Mouse (Mus musculus) midbrain, embryonic 11.5 days (tissue): ENCODE measurements around the gene Slc30a5. TPM values are rescaled to one million over a fixed set of nuclear protein-coding genes. Genes with fewer than 3 reads are reported as not detected.

Source experiments
- ATAC-seq: fragments of 200-750 bp; cut with Nextera tagmentation; 2 replicates; pipeline ENCODE4 v1.8.0; 2017; ENCODE audit warnings: moderate TSS enrichment, moderate library complexity; ENCODE audit not compliant: low FRiP score
- DNase-seq: peaks from one replicate; pipeline ENCODE4 v3.0.0; 2015; ENCODE audit warnings: low spot score; ENCODE audit errors: missing footprints
- H3K27ac ChIP-seq: fragments of 300-500 bp; sonication (generic); 2 replicates; pipeline ENCODE4 v1.5.1; 2014; ENCODE audit warnings: low read depth, low read length
- H3K27me3 ChIP-seq: fragments of 300-500 bp; sonication (generic); 2 replicates; pipeline ENCODE4 v1.6.1; 2014; ENCODE audit warnings: mild to moderate bottlenecking, low read length, moderate library complexity, mixed read lengths; ENCODE audit not compliant: control insufficient read depth, insufficient read depth
- H3K36me3 ChIP-seq: fragments of 300-500 bp; sonication (generic); 2 replicates; pipeline ENCODE4 v1.6.1; 2014; ENCODE audit warnings: mild to moderate bottlenecking, low read length, moderate library complexity, mixed read lengths; ENCODE audit not compliant: control insufficient read depth, insufficient read depth
- H3K4me1 ChIP-seq: fragments of 300-500 bp; sonication (generic); 2 replicates; pipeline ENCODE4 v1.6.1; 2014; ENCODE audit warnings: low read length; ENCODE audit not compliant: control insufficient read depth, insufficient read depth
- H3K4me2 ChIP-seq: fragments of 300-500 bp; sonication (generic); 2 replicates; pipeline ENCODE4 v1.6.1; 2014; ENCODE audit warnings: mild to moderate bottlenecking, moderate library complexity
- H3K4me3 ChIP-seq: fragments of 300-500 bp; sonication (generic); 2 replicates; pipeline ENCODE4 v1.5.1; 2014; ENCODE audit warnings: low read depth, low read length
- H3K9ac ChIP-seq: fragments of 300-500 bp; sonication (generic); 2 replicates; pipeline ENCODE4 v1.6.1; 2014; ENCODE audit warnings: low read length
- H3K9me3 ChIP-seq: fragments of 300-500 bp; sonication (generic); 2 replicates; pipeline ENCODE4 v1.6.1; 2016; ENCODE audit warnings: low read length; ENCODE audit not compliant: control insufficient read depth
- WGBS: fragments of 180-500 bp; shearing (Covaris S2); extraction: QIAGEN DNeasy Blood & Tissue Kit; methylation state at CpG from one replicate; pipeline ENCODE4 v1.1.7; 2014; 5-methylcytosine and 5-hydroxymethylcytosine counted together
- polyA plus RNA-seq: library from polyadenylated mRNA; unstranded; fragments of >200 nt; fragmentation: Nextera tagmentation; extraction: Ambion mirVana; gene quantifications from 2 replicates; pipeline ENCODE4 v1.2.1, GENCODE M21; 2014

Slc30a5 gene
- 45.7 and 46.2 TPM in 2 replicates for polyA plus RNA-seq

GRCm38 (mm10) chr13:100832741-100833639 is at the start of gene Slc30a5:
Slc30a5 (minus strand) TSS chr13:100833427.
- peak; percentile 98 for ATAC-seq
- H3K9ac ChIP-seq: peak within 1 kb of the TSS; percentile 93
- H3K4me3 ChIP-seq: peak within 1 kb of the TSS; percentile 98
- WGBS: under 1% methylated on average over 89 of the region's 94 CpGs
- no peaks in the 10 kb centered on the region for H3K9me3 ChIP-seq
- H3K36me3 ChIP-seq: no peaks in the 10 kb centered on the region
- H3K4me1 ChIP-seq: peaks cover 8% of the 10 kb centered on the region; the same call in 1 of the 2 replicates
- H3K4me2 ChIP-seq: peak within 1 kb of the TSS; percentile 49
- no peaks in the 10 kb centered on the region for H3K27me3 ChIP-seq
- peak within 1 kb of the TSS; percentile 80 for H3K27ac ChIP-seq
- peak; percentile 100 for DNase-seq

- Histone ChIP-seq H3K9ac (no peak overlapping the region), H3K36me3 (no peaks in the 10 kb centered on the region), H3K4me3 (no peak overlapping the region), H3K4me1 (no peaks in the 10 kb centered on the region), H3K9me3 (no peaks in the 10 kb centered on the region), H3K27me3 (no peaks in the 10 kb centered on the region), H3K27ac (no peak overlapping the region), H3K4me2 (no peak overlapping the region)
- ATAC-seq: no peak
- no peak for DNase-seq
- 83% methylated on average over 2 of the region's 2 CpGs for WGBS
Measured at GRCm38 (mm10) chr13:100881944-100882343, 48.7 kb upstream of the Slc30a5 start.

GRCm38 (mm10) chr13:100879806-100880205 is 46.6 kb upstream of the Slc30a5 start:
- H3K27me3 ChIP-seq: no peaks in the 10 kb centered on the region
- no peak overlapping the region for H3K4me2 ChIP-seq
- WGBS: 65% methylated on average over 3 of the region's 3 CpGs
- no peak overlapping the region for H3K27ac ChIP-seq
- no peaks in the 10 kb centered on the region for H3K4me1 ChIP-seq
- no peak overlapping the region for H3K9ac ChIP-seq
- H3K9me3 ChIP-seq: no peaks in the 10 kb centered on the region
- DNase-seq (no peak), ATAC-seq (no peak)
- H3K4me3 ChIP-seq: no peak overlapping the region
- H3K36me3 ChIP-seq: no peaks in the 10 kb centered on the region

GRCm38 (mm10) chr13:100879326-100879725 is 46.1 kb upstream of the Slc30a5 start:
- DNase-seq (no peak), ATAC-seq (no peak)
- Histone ChIP-seq H3K4me1 (no peaks in the 10 kb centered on the region), H3K4me2 (no peak overlapping the region), H3K4me3 (no peak overlapping the region), H3K9me3 (no peaks in the 10 kb centered on the region), H3K27me3 (no peaks in the 10 kb centered on the region), H3K9ac (no peak overlapping the region), H3K36me3 (no peaks in the 10 kb centered on the region), H3K27ac (no peak overlapping the region)
- 62% methylated on average over 3 of the region's 3 CpGs for WGBS

- Histone ChIP-seq H3K4me2 (no peak overlapping the region), H3K27ac (no peak overlapping the region), H3K9me3 (no peaks in the 10 kb centered on the region), H3K36me3 (no peaks in the 10 kb centered on the region), H3K4me3 (no peak overlapping the region), H3K4me1 (no peaks in the 10 kb centered on the region), H3K9ac (no peak overlapping the region), H3K27me3 (no peaks in the 10 kb centered on the region)
- ATAC-seq (no peak), DNase-seq (no peak)
- WGBS: 91% methylated on average over 3 of the region's 3 CpGs
Measured at GRCm38 (mm10) chr13:100878264-100878663, 45.0 kb upstream of the Slc30a5 start.

- WGBS: 93% methylated on average over 3 of the region's 3 CpGs
- Histone ChIP-seq H3K36me3 (no peaks in the 10 kb centered on the region), H3K9ac (no peak overlapping the region), H3K27me3 (no peaks in the 10 kb centered on the region), H3K4me3 (no peak overlapping the region), H3K9me3 (no peaks in the 10 kb centered on the region), H3K27ac (no peak overlapping the region), H3K4me1 (no peaks in the 10 kb centered on the region), H3K4me2 (no peak overlapping the region)
- DNase-seq (no peak), ATAC-seq (no peak)
Measured at GRCm38 (mm10) chr13:100877703-100878102, 44.5 kb upstream of the Slc30a5 start.

- no peak for ATAC-seq
- Histone ChIP-seq H3K4me3 (no peak overlapping the region), H3K4me2 (no peak overlapping the region), H3K27me3 (no peaks in the 10 kb centered on the region), H3K9me3 (no peaks in the 10 kb centered on the region), H3K9ac (no peak overlapping the region), H3K27ac (no peak overlapping the region), H3K4me1 (no peaks in the 10 kb centered on the region), H3K36me3 (no peaks in the 10 kb centered on the region)
- DNase-seq: no peak
- WGBS: 93% methylated on average over 4 of the region's 4 CpGs
Measured at GRCm38 (mm10) chr13:100875103-100875502, 41.9 kb upstream of the Slc30a5 start.

- no peaks in the 10 kb centered on the region for H3K36me3 ChIP-seq
- no peaks in the 10 kb centered on the region for H3K4me1 ChIP-seq
- no peak for ATAC-seq
- no peak overlapping the region for H3K9ac ChIP-seq
- no peak overlapping the region for H3K4me3 ChIP-seq
- no peak for DNase-seq
- no peaks in the 10 kb centered on the region for H3K27me3 ChIP-seq
- no peaks in the 10 kb centered on the region for H3K9me3 ChIP-seq
- no peak overlapping the region for H3K27ac ChIP-seq
- H3K4me2 ChIP-seq: no peak overlapping the region
- WGBS: 74% methylated on average over 3 of the region's 3 CpGs
Measured at GRCm38 (mm10) chr13:100874588-100874987, 41.4 kb upstream of the Slc30a5 start.

GRCm38 (mm10) chr13:100873530-100873929 is 40.3 kb upstream of the Slc30a5 start:
- Histone ChIP-seq H3K9ac (no peak overlapping the region), H3K27ac (no peak overlapping the region), H3K4me1 (no peaks in the 10 kb centered on the region), H3K36me3 (no peaks in the 10 kb centered on the region), H3K4me3 (no peak overlapping the region), H3K9me3 (no peaks in the 10 kb centered on the region), H3K27me3 (no peaks in the 10 kb centered on the region), H3K4me2 (no peak overlapping the region)
- WGBS: 83% methylated on average over 8 of the region's 8 CpGs
- ATAC-seq (no peak), DNase-seq (no peak)
